Mouse (Mus musculus) R1 (cell line): Measurements from ENCODE around the gene Tctn3.
"Not testable (repeated sequence)": the region's sequence is repeated elsewhere in the genome, so short reads cannot be mapped to it uniquely, and the experiment has no call there.

Experiments used
- DNase-seq: peaks from one replicate; pipeline ENCODE4 v3.0.0-alpha.2; 2018; ENCODE audit warnings: low read depth, low spot score

The Tctn3 gene

GRCm38 (mm10) chr19:40625935-40626334, 13.9 kb upstream of the Tctn3 start:
- DNase-seq: no peak

GRCm38 (mm10) chr19:40621616-40622015, 9.6 kb upstream of the Tctn3 start:
- DNase-seq: not testable (repeated sequence)

GRCm38 (mm10) chr19:40616021-40616420, 4.0 kb upstream of the Tctn3 start:
- no peak for DNase-seq

- no peak for DNase-seq
Observed at GRCm38 (mm10) chr19:40614811-40615210, 2.8 kb upstream of the Tctn3 start.

- no peak for DNase-seq
Observed at GRCm38 (mm10) chr19:40607676-40608075, 4.4 kb downstream of the Tctn3 start.

- DNase-seq: no peak
Observed at GRCm38 (mm10) chr19:40605189-40605588, 6.8 kb downstream of the Tctn3 start.

GRCm38 (mm10) chr19:40601870-40602269, 10.2 kb downstream of the Tctn3 start:
- DNase-seq: no peak

GRCm38 (mm10) chr19:40600846-40601245, 11.2 kb downstream of the Tctn3 start:
- not testable (repeated sequence) for DNase-seq

GRCm38 (mm10) chr19:40595831-40596230, 16.2 kb downstream of the Tctn3 start:
- DNase-seq: no peak

GRCm38 (mm10) chr19:40595231-40595630, 16.8 kb downstream of the Tctn3 start:
- no peak for DNase-seq

GRCm38 (mm10) chr19:40589530-40589880, 22.5 kb downstream of the Tctn3 start:
- DNase-seq: no peak

- peak; percentile 91 for DNase-seq
Observed at GRCm38 (mm10) chr19:40588847-40589529, 23.0 kb downstream of the Tctn3 start.

GRCm38 (mm10) chr19:40588293-40588654, 23.8 kb downstream of the Tctn3 start, which contains the start of gene Aldh18a1:
Gene Aldh18a1, minus strand, starts transcription at chr19:40588463.
- DNase-seq: peak; percentile 92

- DNase-seq: no peak
Observed at GRCm38 (mm10) chr19:40587491-40588292, 24.3 kb downstream of the Tctn3 start.

GRCm38 (mm10) chr19:40586908-40587307, 25.1 kb downstream of the Tctn3 start:
- DNase-seq: no peak

GRCm38 (mm10) chr19:40581662-40582061, 30.4 kb downstream of the Tctn3 start:
- DNase-seq: no peak

- no peak for DNase-seq
Observed at GRCm38 (mm10) chr19:40580902-40581301, 31.1 kb downstream of the Tctn3 start.

- no peak for DNase-seq
Observed at GRCm38 (mm10) chr19:40575438-40575837, 36.6 kb downstream of the Tctn3 start.

GRCm38 (mm10) chr19:40570726-40571125, 41.3 kb downstream of the Tctn3 start:
- no peak for DNase-seq

GRCm38 (mm10) chr19:40567616-40568015, 44.4 kb downstream of the Tctn3 start:
- DNase-seq: no peak

- no peak for DNase-seq
Observed at GRCm38 (mm10) chr19:40563880-40564645, 48.0 kb downstream of the Tctn3 start.

- peak; percentile 62 for DNase-seq
Observed at GRCm38 (mm10) chr19:40561521-40561920, 50.5 kb downstream of the Tctn3 start.
